Mouse (Mus musculus) embryo, embryonic 11.5 days (tissue): ENCODE measurements at regions not wholly inside any gene's neighbourhood (a gene's known extent, or its start where the extent isn't known, plus 50 kb on each side); places are given as distances from the start of the nearest gene placed in this dataset.

Experiments used
- DNase-seq: peaks from one replicate; pipeline ENCODE4 v3.0.0-alpha.2; 2012; ENCODE audit warnings: low read depth, low spot score

DNA sequence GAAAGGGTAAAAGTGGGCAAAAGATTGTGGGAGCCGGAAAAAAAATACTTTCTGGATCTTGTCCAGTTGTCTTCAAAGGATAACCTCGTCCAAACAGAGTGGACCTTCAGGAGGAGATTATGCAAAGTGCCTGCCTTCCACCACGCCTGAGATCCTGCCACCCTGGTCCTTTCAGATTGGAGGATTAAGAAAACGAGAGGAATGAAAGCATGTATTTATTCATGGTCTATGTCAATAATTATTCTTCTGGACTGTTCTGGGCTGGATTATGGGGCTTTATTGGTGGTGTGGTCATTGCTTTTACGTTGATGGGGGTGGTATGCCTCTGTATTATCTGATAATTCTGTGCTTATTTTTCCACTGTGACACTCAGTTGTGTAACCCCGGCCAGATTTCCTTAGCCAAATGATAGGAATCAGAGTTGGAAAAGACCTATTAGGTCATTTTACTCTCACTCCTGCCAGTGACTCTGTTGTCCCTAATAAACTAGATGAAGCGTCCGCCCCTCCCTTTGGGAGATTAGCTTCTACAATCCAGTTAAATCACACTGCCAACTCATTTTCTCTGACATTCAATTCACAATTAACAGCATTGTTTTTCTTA, 656.3 kb downstream of the Slc22a22 start:
- no peak for DNase-seq

DNA sequence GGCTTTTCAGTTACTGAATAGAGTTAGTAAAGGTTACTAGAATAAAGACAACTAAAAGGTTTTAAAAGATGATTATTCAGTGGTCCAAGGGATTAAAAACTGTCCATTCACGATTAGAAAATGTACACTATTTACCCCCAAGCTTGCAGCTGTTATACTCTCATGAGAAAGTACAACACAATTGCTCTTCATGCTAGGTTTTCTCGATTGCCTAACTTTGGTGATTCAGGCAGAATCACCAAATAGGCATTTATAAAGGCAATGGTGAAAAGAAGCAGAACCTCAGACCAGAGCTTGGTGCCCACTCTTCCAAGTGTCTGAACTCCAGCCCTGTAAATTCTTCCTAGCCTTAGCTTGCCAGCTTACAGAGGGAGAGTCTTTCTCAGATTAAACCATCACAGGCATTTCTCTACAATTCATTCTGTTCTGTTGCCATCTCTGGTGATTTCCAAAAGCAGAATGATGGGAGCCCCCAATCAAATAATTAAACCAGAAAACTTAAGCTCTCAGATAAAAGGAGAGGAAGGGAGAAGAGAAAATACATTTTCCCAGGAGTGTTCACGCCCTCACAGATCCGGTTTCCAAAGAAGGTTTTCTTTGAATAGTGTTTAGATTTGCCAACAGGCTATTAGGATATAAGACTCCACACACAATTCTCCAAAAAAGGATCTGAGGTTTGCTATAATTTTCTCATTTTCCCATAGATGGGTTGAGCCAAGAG, 657.0 kb downstream of the Slc22a22 start:
- no peak for DNase-seq

DNA sequence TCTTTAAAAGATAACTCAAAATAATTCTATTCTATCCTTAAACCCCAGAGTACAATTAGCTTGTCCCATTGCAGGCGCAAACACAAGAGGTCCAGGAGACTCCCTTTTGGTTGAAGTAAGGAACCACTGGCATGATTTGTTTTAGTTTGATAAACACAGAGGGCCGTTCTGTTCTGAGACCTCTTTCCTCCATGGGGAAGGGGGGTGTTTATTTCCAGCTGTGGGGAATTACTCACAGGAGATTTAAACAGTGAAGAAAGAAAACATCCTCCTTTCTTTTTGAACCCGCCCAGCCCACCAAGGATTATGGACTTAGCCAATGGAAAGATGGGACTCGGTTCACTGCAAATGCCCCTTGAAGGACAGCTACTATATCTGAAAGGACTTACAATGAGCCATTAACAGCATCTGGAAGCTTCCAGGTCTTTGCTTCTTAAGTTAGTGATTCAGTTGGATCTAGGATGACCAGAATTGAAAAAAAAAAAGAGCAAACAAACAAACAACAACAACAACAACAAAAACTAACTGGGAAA, 659.2 kb downstream of the Slc22a22 start:
- no peak for DNase-seq

DNA sequence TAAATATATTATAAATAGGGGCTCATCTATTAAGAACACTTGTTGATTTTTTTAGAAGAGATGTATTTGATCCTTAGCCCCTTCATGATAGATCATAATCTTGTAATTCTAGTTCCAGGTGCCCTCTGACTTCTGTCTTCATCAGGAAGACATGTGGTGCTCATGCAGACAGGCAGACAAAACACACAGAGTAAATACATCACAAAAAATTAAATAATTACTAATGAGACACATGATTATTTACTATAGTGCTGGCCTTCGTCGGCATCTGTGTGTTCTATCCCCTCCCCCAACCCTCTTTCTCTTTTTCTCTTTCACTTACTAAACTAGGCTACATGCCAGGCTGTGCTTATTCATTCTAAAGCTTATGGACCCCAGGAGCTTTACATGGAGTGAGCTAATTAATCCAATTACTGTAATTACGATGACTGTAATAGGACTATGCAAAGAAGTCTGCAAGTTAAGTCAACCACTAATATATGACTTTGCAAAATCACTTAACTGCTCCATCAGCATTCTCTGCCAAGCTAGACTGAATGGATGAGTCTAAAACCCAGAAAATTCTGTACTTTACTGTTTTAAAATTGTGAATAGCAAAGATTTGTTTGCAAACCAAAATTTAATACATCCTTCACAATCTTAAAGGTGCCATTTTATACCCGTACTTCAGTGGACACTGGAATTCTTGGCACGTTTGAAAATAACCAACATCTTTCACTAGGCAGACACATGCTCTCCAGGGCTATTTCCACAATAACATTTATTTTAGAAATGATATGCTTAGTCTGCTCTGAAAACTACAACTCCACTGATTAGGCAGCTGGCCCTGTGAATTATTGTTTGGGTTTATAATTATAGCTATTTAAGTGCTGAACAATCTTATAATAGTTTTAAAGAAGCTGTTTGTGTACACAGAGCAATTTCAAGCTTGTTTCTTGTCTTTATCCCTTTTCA, 659.9 kb downstream of the Slc22a22 start:
- DNase-seq = no peak

DNA sequence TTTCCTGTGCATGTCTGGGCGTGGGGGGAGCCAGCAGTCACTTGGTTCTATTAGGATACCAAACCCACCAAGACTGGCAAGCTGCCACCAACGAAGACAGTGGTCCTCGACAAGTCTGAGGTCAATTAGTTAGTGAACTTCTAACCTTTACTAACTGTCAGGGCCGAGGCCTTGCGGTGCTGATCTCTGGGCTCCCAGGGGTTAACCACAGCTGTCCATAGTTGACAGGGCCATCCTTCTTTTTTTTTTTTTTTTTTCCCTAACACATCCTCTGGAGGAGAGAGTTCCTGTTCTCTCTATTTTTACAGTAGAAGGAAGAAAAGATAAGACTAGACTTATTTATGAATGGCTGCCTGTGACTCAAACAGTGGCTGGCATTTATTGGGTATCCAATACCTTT, 663.5 kb downstream of the Slc22a22 start:
- no peak for DNase-seq

DNA sequence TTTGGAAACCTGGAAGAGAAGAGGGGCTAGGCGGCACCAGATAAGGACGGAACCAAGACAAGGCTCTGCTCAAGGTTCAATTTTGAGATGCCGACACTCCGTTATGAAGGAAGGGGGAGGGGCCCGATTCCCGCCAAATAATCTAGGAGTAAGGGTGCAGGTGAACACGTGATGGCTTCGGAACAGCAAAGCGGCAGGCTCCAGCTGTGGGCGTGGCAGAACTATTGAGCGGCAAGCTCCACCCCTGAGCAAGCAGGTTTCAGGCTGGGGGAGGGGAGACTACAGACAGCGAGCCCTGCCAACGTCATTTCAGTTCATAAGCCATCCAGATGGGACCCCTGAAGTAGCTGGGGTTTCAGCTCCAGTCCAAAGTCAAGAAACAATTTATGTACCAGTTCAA, 667.3 kb downstream of the Slc22a22 start:
- no peak for DNase-seq

DNA sequence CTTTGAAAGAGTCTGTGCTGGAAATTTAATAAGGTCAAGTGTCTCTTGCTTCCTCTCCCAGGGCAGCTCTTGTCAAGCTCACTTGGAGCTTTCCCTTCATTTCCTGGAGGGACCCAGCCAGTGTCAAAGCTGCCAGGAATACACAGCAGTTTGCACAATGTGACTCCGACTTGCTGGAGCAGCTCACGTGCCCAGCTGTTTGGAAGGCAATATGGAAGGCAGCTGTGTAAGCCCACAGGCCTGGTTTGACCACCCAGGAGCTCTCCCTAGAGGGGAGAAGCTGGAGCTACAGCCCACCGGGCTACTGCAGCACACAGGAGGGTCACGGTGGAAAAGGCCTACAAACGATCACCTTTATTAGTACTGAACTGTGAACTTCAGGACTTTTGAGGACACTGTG, 669.8 kb downstream of the Slc22a22 start:
- DNase-seq = no peak

DNA sequence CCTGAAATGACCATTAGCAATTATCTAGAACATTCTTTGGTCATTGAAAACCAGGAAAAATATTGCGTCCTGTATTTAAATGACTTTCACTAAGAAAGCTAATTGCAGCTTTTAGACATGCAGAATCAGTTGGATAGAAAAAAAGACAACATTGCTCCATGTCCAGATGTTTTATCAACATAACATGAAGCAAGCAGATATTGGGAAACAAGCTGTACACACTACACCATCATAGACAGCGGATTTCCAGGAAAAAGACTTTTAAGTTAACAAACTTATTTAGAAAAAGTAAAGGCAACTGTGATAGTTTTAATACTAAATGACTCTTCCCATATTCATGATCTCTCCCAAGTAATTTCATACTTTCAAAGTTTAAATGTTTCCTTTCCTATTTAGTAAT, 675.5 kb downstream of the Slc22a22 start:
- no peak for DNase-seq

DNA sequence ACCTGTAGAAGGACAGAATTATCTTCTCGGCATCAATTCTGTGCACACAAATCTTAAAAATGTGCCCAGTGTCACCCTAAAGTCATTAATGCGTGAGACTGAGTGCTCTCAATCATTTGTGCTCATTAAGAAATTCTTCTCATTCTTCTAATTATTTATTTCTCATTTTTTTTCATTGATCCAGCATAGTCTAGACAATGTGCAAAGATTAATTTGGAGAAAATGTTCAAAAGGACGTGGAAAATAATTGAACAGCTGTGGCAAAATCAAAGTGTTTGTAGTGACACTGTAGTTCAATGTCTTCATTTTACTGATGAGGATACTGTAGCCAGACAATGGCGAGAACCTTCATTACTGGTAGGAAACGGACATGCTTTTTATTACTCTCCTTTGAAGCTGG, 702.0 kb downstream of the Slc22a22 start:
- no peak for DNase-seq

DNA sequence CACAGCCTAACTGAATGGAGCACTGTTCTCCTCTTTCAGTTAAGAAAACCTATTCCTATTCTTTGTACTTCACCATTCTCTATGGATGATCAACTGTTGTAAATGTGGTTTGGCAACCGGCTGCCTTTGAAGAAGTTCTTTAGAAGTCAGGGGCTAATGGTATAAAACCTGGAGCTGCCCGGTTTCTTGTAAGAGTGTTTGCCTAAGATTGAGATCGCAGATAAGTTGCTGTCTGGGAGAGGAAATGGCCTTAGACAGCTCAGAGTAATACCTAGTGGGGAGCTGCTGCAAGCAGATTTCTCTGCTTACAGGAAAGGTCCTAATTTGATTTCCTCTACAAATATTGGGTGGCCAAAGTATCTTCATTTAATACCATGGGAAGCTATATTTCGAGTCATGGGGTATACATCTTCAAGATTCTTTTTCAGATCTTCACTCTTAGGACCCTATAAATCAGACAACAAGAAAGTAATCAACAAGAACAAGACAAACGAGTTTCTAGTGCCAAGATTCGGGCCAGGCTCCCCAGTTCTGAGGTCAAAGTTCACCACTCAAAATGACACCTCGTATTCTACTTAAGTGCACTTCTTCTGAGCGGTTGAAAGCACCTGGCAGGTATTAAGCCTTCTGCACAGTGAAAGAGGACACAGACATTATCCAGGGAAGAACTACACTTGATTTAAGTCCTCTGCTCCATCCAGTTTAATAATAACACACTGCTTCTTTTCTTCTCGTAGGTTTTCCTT, 702.6 kb downstream of the Slc22a22 start:
- DNase-seq = no peak

DNA sequence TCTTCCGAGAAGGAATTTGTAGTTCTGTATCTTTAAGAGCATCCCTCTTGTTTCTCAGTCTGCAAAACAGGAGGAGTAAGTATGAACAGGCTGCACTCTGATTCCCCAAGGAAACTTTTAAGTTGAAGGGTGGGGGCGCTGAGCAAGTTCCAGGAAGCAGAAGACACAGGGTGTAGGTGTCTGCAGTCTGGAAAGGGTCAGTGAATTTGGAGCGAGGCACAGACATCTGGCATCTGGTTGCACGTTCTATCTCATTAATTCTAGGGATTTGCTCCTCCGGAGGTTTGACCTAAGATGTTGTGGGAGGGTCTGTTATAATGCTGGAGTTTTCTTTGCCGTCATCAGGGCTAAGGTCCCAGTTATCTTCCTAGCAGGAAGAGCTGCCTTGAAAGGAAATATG, 711.1 kb downstream of the Slc22a22 start:
- no peak for DNase-seq

DNA sequence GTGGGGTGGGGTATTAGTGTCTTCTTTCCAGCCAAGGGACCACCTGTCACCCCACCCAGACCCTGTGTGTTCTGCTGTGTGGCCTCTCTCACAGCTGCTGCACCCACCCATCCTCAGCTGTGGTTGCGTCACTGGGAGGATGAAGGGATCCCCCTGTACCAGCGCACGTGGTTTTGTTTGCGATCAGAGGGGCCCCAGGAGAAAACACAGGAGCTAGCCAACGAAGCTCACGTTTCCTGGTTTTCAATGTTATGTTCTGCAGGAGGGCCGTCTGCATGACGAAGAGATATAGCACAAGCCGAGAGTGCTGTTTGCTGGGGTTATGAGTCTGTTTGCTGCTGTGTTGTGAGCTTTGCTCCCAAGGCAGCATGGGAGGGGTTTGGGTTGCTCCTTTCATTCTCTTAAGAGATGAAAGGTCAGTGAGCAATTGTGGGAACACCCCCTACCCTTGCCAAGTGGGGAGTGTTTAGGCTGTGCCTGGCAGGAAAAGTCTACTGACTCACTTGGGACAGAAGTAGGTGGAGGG, 712.4 kb downstream of the Slc22a22 start:
- no peak for DNase-seq

DNA sequence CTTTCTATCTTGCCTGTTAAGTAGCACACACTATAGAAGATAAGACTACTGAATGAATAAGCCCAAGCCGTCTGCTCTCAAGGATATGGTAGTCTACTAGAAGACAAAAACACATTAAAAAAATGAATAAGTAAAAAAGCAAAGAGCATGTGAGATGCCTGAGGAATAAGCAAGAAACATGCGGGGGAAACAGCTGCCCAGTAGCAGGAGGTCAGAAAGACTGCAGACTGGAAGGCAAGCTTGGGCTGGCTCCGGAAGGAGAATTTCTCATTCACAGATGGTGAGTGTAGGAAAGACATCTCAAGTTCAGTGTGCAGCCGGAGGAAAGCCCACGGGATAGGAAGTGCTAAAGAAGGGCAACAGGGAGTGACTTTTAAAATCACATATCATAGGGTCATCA, 713.4 kb downstream of the Slc22a22 start:
- no peak for DNase-seq

DNA sequence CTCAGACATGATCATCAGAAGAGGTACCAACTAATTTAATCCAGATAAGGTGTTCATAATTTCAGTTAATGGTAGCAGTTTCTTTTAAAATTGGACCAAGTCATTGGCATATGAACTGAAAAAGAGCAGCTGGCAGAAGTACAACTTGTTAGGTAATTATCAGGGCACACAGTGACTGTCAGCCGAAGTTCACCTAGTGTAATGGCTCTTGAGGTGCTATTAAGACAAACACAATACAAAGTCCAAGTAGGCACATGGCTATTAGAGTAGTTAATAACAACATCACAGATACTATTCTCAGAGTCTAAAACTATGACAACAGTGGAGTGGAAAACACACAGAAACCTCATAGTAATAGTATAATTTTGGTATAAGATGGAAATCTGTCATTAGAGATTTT, 730.7 kb downstream of the Slc22a22 start:
- DNase-seq = no peak

DNA sequence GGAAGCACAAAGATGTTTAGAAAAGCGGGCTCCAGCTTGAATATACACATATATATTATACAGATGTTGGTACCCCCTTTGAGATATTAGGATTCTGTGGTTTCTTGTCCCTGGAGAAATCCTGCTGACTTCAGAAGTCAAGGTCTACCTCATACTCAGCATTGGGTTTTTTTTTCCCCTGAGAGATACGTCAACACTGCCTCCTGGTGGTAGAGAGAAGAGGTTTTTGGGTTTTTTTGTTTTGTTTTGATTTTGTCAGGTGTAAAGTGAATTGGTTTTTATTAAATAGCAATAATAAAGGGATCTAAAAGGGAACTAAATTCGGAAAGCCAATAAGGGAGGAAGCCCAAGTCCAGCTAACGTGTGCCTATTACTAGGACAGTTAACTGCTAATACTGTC, 732.5 kb downstream of the Slc22a22 start:
- no peak for DNase-seq
